13 mouse cellular contexts compared by ENCODE assay signal in genomic region chr17:8839237-8840011, GRCm38 (mm10).
A peak's percentile ranks its signal among the peaks of the same experiment; 100 is the strongest.
DNase-seq lines count a peak whose midpoint lies in the region; ATAC-seq and TF ChIP-seq lines count a peak whose summit lies in the region.
"Had no signal": no experiment of that assay in that cellular context is flagged by ENCODE, and none has a peak within 500 bp of the region (broad histone marks: within the 10 kb centered on the region; RNA-seq: fewer than 3 reads in every experiment).

No protein-coding gene starts in this region.

- no peaks in the 10 kb centered on the region for H3K27me3 ChIP-seq in heart, embryonic 10.5 days (ENCODE audit: insufficient read depth, poor library complexity, severe bottlenecking)
- no peaks in the 10 kb centered on the region for H3K27me3 ChIP-seq in heart, adult 2 months (ENCODE audit: control insufficient read depth, insufficient read depth, low read length)
- H3K27me3 ChIP-seq in liver, adult 2 months (ENCODE audit: control insufficient read depth, insufficient read depth, low read length), result no peaks in the 10 kb centered on the region
- H3K27me3 ChIP-seq in liver, embryonic 12.5 days (replicated peaks), result no peaks in the 10 kb centered on the region
- no peaks in the 10 kb centered on the region for H3K27me3 ChIP-seq in kidney, postnatal 0 days (ENCODE audit: insufficient read depth, low read length)

- intact Hi-C loops in heart, adult 2 months (cut with DNase I), result loop anchor here (5.0 kb wide), 1 partner anchor 33 kb away; no protein-coding TSS in a partner anchor

- TF ChIP-seq POLR2A in heart, adult 2 months (IDR thresholded peaks at IDR 0.05; ENCODE audit: insufficient read depth, low read depth, low read length), result no peak
- TF ChIP-seq POLR2A in liver, adult 2 months (IDR thresholded peaks at IDR 0.05; ENCODE audit: extremely low read depth, insufficient read depth, low read length), result no peak

- TF ChIP-seq EP300 in heart, adult 2 months (IDR thresholded peaks at IDR 0.05; ENCODE audit: insufficient read depth, low read depth, low read length), result no peak

- H3K4me1 ChIP-seq in heart, embryonic 10.5 days, result peaks cover 7% of the 10 kb centered on the region; the same call in 1 of the 2 replicates
- H3K4me1 ChIP-seq in heart, adult 2 months (ENCODE audit: control insufficient read depth, insufficient read depth, low read length), result peaks cover 14% of the 10 kb centered on the region
- 0 out of 2 replicates have a peak, but pooled peaks cover 2% of the 10 kb centered on the region for H3K4me1 ChIP-seq in liver, adult 2 months (ENCODE audit: control insufficient read depth, insufficient read depth, low read length)
- 0 out of 2 replicates have a peak, but pooled peaks cover 5% of the 10 kb centered on the region for H3K4me1 ChIP-seq in liver, embryonic 12.5 days
- H3K4me1 ChIP-seq in kidney, postnatal 0 days (replicated peaks; ENCODE audit: insufficient read depth, low read length), result peaks cover 19% of the 10 kb centered on the region

- no peak overlapping the region for H3K4me3 ChIP-seq in heart, embryonic 10.5 days
- H3K4me3 ChIP-seq in heart, adult 2 months, result no peak overlapping the region
- H3K4me3 ChIP-seq in liver, adult 2 months (ENCODE audit: insufficient read depth, low read depth, low read length), result no peak overlapping the region
- no peak overlapping the region for H3K4me3 ChIP-seq in liver, embryonic 12.5 days
- no peak overlapping the region for H3K4me3 ChIP-seq in kidney, postnatal 0 days (replicated peaks; ENCODE audit: low read depth, low read length)

- H3K36me3 ChIP-seq in heart, embryonic 10.5 days, result no peaks in the 10 kb centered on the region
- no peaks in the 10 kb centered on the region for H3K36me3 ChIP-seq in heart, adult 2 months (ENCODE audit: control insufficient read depth, insufficient read depth, low read length)
- H3K36me3 ChIP-seq in liver, adult 2 months (ENCODE audit: control insufficient read depth, insufficient read depth, low read length), result no peaks in the 10 kb centered on the region
- no peaks in the 10 kb centered on the region for H3K36me3 ChIP-seq in liver, embryonic 12.5 days
- no peaks in the 10 kb centered on the region for H3K36me3 ChIP-seq in kidney, postnatal 0 days (ENCODE audit: insufficient read depth, low read length)

- no peak for ATAC-seq in liver, embryonic 12.5 days
- 0 out of 2 replicates have a peak, but pooled peaks have one; percentile 33 for ATAC-seq in kidney, postnatal 0 days (replicated peaks; ENCODE audit: low FRiP score, low read depth)
- ATAC-seq: intestine, embryonic 16.5 days; Patski had no signal

- peak; percentile 19 for DNase-seq in adrenal gland, adult 2 months
- no peak for DNase-seq in adrenal gland, adult (ENCODE audit: inconsistent age in 2 of 2, low spot score in 1 of 2)
- no peak for DNase-seq in heart, embryonic 10.5 days (ENCODE audit: low spot score)
- no peak for DNase-seq in heart, adult 2 months
- DNase-seq in liver, adult 2 months (ENCODE audit: extremely low read depth, low read depth, low spot score), result peak; percentile 56
- peak; percentile 45 for DNase-seq in kidney, postnatal 0 days (ENCODE audit: low spot score)
- DNase-seq in natural killer cell, adult 2 months (ENCODE audit: low spot score in 2 of 2), result no peak
- DNase-seq: gastrocnemius, postnatal 36 days had no signal

- H3K9ac ChIP-seq in heart, adult 2 months (ENCODE audit: low read depth, low read length), result no peak overlapping the region
- no peak overlapping the region for H3K9ac ChIP-seq in liver, adult 2 months (ENCODE audit: low read depth, low read length)
- H3K9ac ChIP-seq in liver, embryonic 12.5 days, result no peak overlapping the region
- H3K9ac ChIP-seq in kidney, postnatal 0 days (ENCODE audit: low read depth, low read length), result no peak overlapping the region
- H3K9ac ChIP-seq: liver, embryonic 14.5 days had no signal

- peak overlapping the region; percentile 8; the same call in 1 of the 2 replicates for H3K27ac ChIP-seq in heart, embryonic 10.5 days
- H3K27ac ChIP-seq in heart, adult 2 months, result no peak overlapping the region
- H3K27ac ChIP-seq in liver, adult 2 months (replicated peaks; ENCODE audit: insufficient read depth, low read depth, low read length), result no peak overlapping the region
- H3K27ac ChIP-seq in liver, embryonic 12.5 days, result no peak overlapping the region
- H3K27ac ChIP-seq in kidney, postnatal 0 days, result no peak overlapping the region
- H3K27ac ChIP-seq: liver, embryonic 14.5 days; macrophage had no signal

- no peak for TF ChIP-seq CTCF in heart, adult 2 months (IDR thresholded peaks at IDR 0.05)
- no peak for TF ChIP-seq CTCF in liver, adult 2 months (IDR thresholded peaks at IDR 0.05; ENCODE audit: low read depth, low read length)
- TF ChIP-seq CTCF in kidney, postnatal 0 days (IDR thresholded peaks at IDR 0.05; ENCODE audit: low read depth), result no peak

- H3K79me2 ChIP-seq in heart, adult 2 months (replicated peaks; ENCODE audit: control insufficient read depth, insufficient read depth, low read length), result no peaks in the 10 kb centered on the region
- H3K79me2 ChIP-seq in liver, adult 2 months (ENCODE audit: control insufficient read depth, insufficient read depth, low read length), result no peaks in the 10 kb centered on the region

- 72% methylated on average over 10 of the region's 10 CpGs for WGBS in heart, embryonic 10.5 days
- 48% methylated on average over 10 of the region's 10 CpGs for WGBS in heart, adult 2 months
- WGBS in liver, adult 2 months, result 51% methylated on average over 10 of the region's 10 CpGs
- 66% methylated on average over 10 of the region's 10 CpGs for WGBS in liver, embryonic 12.5 days (ENCODE audit: insufficient replicate concordance)
- 49% methylated on average over 10 of the region's 10 CpGs for WGBS in kidney, postnatal 0 days

- no peak overlapping the region for H3K4me2 ChIP-seq in liver, embryonic 12.5 days
- no peak overlapping the region for H3K4me2 ChIP-seq in kidney, postnatal 0 days (ENCODE audit: low read length)

- H3K9me3 ChIP-seq in heart, embryonic 10.5 days, result no peaks in the 10 kb centered on the region
- H3K9me3 ChIP-seq in liver, embryonic 12.5 days (replicated peaks), result no peaks in the 10 kb centered on the region
- no peaks in the 10 kb centered on the region for H3K9me3 ChIP-seq in kidney, postnatal 0 days (replicated peaks; ENCODE audit: low read length)

Comparison
In these comparisons a context has a peak if more than half of its experiments do, and no peak if none do; other contexts are left out.
1. DNase-seq: peak in adrenal gland, adult 2 months (single experiment), liver, adult 2 months (single experiment) and kidney, postnatal 0 days (single experiment); none in adrenal gland, adult (0 of 2), heart, embryonic 10.5 days (single experiment), heart, adult 2 months (0 of 2) and natural killer cell, adult 2 months (0 of 2).